Mouse (Mus musculus): Measurements from ENCODE around the gene Cenpa.

Gene Cenpa

DNA sequence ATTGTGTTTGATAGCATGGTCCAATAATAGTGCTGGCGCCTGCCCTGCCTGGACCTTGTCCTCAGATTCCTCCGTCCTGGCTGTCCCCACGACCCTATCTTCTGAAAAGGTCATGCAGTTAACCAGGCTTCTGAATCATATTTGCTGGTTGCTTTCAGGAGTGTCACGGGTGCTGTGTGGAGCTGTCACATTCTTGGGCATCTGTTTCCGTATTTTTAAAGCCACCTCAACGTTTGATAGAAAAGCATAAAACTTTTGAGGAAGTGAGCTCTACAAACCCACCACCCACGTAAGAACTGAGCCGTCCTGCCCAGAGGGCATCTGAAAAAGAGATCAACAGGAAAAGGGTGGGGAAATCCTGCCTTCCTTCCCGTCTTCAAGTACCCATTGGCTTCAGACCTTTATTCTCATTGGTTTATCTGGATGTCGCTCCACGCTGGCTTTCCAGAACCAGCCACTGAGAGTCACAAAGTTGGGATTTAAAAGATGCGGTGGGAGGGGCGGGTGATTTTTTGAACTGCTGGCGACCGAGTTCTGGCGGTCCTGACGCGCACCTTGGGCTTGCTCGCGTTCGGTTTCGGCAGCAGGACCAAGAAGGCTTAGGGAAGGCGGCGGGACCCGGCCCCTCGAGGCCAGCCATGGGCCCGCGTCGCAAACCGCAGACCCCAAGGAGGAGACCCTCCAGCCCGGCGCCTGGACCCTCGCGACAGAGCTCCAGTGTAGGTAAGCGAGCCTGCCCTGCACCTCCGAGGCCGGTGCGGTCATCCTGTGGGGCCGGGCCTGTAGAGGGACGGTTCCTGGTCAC lies at the start of gene Cenpa:
Cenpa (plus strand) TSS at position 387 of the 805 bp plus-strand sequence.
- DNase-seq: peak; percentile 65

DNA sequence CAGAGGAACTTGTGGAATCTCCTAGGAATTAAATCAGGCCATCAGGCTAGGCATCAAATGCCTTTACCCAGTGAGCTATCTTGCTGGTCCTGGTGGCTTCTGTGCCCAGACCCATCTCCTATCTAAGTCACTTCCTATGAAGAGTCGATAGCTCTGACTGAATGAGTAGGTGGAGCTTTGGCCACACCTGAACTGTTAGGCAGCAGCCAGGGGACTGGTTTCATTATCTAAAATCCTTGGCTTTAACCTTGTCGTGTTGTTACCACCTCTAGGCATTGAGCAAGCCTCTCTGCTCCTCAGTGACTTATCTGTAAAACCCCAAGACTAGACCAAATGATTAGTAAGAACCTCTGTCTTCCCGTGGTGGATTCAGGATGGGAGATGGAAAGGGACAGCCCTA lies 49.2 kb upstream of the Cenpa start:
- DNase-seq: no peak

DNA sequence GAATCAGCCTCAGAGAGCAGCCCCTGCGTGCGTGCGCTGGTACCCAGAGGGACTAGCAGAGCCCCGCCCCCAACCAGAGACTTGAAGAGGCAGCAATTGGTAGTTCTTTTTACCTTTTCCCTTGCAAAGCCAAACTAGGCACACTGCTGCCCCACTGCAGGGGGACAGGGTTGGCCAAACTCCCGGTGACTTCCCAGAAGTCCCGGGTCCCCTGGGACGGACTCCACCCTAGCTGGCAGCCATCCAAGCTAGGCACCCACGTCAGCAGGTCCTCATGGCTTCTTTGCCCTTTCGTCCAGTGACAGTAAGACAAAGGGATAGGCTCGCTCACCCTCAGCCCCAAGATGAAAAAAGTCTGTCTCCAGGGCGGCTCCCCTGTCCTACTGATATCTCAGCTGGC lies 48.7 kb upstream of the Cenpa start:
- DNase-seq: peak; percentile 16

DNA sequence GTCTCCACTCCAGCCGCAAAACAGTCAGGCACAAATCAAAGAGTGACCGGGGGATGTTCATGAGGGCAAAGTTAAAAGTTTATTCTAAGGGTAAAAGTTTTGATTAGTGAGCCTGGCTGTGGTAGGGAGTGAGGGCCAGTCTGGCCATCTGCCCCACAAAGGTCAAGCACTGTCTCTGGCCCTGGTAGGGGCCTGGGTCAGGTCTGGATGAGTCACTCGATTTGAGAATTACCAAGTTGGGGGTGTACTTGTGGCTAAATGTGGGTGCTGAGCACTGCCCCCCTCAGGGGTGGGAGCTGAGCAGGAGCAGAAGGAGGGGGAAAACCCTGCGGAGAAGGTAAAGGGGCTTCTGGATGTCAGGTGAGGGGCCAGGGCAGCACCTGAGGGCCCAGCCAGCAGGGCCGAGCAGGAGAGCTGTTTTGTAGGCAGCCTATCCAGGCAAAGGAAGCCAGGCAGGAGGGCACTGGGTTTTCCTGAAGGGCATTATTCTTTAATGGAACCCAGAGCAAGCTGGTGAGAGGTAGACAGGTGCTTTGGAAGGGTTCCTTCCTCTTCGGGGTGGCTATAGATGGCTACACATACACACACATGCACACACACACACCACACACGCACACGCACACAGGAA lies 48.1 kb upstream of the Cenpa start:
- no peak for DNase-seq

DNA sequence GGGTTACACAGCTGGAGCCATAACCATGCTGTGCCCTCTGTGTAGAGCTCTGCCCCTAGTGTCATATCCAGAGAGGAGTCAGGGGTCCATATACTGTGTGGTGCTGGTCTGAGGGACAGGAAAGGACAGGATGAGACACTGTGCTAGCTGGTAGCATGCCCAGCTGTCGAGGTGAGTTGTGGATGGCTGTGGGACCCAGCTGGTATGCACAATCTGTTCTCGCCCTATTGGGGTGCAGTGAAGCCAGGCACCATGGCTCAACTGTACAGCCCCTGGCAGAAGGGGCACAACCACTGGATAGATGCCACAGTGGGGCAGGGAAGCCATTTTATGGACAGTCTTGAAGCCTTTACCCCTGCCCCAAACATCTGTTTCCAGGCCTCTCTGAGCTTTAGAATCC lies 47.4 kb upstream of the Cenpa start:
- no peak for DNase-seq

DNA sequence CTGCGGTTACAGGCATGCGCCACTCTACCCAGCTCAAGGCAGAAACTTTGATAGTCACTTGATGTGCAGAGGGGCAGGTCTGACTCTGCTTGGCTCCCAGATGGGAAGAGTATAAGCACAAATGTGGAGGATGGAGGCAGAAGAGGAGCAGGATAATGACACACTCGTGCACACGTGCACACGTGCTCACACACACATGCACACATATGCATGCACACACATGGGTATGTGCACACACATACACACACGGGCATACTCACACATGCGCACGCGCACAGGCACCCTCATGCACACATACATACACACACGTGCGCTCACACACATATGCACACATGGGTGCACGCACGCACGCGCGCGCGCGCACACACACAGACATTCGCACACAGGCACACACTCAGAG lies 46.0 kb upstream of the Cenpa start:
- no peak for DNase-seq

DNA sequence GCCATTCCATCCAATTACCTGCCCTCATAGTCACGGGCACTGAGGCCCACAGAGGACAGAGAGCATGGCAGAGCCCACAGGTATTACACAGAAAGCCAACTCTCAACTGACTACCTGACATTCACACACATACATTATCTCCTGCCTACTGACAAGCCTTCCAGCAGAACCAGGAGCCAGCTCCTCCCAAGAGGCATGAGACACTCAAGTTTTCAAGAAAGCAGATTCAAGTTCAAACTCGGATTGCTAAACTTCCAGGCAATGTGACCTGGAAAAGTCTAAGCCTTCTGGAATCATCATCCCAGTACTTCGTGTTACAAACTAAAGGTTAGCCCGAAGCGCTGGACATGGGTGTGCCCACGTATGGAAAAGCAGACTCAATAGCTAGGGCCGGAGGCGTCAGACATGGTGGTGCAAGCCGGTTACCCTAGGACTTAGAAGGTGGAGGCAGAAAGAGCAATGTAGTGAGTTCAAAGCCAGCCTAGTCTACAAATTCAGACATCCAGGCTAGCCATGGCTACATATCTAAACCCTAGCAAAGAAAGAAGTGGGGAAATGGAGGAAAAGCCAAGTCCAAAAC lies 45.3 kb upstream of the Cenpa start:
- no peak for DNase-seq

DNA sequence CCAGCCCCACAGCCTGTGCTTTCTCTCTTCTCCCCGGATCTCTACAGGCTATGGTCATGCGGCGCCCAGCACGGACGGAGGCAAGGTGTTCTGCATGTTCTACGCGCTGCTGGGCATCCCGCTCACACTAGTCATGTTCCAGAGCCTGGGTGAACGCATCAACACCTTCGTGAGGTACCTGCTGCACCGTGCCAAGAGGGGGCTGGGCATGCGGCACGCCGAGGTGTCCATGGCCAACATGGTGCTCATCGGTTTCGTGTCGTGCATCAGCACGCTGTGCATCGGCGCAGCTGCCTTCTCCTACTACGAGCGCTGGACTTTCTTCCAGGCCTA lies 44.8 kb upstream of the Cenpa start:
- no peak for DNase-seq

DNA sequence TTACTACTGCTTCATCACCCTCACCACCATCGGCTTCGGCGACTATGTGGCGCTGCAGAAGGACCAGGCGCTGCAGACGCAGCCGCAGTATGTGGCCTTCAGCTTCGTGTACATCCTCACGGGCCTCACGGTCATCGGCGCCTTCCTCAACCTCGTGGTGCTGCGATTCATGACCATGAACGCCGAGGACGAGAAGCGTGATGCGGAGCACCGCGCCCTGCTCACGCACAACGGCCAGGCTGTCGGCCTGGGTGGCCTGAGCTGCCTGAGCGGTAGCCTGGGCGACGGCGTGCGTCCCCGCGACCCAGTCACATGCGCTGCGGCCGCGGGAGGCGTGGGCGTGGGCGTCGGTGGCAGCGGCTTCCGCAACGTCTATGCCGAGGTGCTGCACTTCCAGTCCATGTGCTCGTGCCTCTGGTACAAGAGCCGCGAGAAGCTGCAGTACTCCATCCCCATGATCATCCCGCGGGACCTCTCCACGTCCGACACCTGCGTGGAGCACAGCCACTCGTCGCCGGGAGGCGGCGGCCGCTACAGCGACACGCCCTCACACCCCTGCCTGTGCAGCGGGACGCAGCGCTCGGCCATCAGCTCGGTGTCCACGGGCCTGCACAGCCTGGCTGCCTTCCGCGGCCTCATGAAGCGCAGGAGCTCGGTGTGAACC lies 44.3 kb upstream of the Cenpa start:
- peak; percentile 36 for DNase-seq

DNA sequence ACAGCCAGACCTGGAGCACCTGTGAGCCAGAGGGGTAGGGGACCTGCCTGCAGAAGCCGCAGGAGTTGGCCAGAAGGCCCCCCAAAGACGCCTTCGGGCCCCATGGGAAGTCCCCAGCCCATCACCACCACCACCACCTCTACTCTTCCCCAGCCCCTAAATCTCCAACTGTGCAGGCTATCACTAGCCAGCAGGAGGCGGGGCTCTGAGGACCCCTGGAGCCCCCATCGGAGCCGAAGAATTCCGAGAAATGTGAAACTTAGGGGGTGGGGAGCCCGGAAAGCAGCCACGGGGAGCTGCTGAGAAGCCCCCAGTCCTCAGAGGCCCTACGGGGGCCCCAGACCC lies 43.8 kb upstream of the Cenpa start:
- DNase-seq: no peak

DNA sequence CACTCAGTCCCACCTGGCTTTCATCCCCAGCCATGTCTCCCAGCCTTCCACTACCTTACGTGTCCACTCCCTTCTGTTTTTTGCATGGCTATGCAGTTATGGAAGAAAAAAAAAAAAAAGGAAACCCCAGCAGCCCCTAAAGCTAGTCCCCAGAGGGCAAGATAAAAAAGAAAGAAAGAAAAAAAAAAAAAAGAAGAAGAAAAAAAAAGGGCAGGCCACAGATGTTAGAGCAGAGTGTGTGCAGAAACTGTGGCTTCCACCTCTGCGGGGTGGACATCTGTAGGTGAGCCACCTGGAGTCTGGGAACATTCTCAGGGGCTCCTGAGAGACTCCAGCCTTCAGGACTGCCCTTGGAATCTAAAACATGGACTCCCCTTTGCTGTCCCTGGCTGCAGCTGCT lies 43.2 kb upstream of the Cenpa start:
- DNase-seq: no peak

DNA sequence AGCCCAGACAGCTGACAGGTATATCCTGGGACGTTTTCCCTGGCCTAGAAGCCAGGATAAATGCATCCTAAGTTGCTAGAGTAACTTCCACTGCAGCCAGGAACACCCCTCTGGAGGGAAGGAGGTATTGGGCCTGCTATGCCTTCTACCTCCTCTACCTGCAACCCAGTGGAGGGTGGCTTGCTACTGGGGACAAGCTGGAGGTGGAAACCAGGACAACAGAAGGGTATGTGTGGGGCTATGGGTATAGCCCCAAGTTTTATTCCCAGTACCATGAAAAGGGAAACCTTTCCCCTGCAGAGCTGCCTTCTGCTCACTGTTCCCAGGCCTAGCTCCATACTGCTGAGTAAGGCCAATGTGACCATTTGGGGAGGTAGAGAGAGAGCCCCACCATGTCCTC lies 42.3 kb upstream of the Cenpa start:
- DNase-seq: no peak

DNA sequence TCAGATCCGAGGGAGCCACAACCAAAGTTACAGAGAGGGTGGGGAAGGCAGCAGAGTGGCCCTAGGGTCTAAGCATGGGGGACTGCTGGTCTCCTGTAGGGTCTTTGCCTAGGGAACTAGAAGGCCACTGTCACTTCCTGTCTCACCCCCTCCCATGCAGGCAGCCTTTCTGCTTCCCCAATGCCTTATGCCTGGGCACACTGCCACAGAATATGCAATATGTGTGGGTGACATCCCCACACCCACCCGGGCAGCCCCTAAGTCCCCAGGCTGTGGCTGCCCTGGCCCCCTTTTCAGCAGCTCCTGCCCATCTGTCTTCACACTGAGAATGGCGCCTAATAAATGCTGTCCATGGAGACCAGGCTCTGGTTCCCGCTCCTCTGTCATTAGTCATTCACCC lies 41.7 kb upstream of the Cenpa start:
- DNase-seq: no peak

DNA sequence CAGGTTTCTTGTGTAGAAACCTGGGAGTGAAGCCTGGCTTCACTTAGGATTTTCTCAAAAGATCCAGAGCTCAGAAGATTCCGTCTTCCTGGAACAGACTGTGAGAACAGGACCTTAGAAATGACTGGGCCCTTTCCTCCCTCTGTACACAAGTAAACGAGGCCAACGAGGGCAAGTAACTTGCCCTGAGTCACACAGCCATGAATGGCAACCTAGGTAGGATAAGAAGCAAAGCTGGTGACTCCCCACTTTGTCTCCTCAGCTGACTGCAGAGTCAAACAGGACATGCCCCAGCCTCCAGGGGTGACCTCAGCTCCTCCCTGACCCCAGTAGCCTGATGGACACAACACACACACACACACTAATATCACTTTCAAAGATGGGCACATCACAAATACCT lies 41.2 kb upstream of the Cenpa start:
- DNase-seq: no peak

DNA sequence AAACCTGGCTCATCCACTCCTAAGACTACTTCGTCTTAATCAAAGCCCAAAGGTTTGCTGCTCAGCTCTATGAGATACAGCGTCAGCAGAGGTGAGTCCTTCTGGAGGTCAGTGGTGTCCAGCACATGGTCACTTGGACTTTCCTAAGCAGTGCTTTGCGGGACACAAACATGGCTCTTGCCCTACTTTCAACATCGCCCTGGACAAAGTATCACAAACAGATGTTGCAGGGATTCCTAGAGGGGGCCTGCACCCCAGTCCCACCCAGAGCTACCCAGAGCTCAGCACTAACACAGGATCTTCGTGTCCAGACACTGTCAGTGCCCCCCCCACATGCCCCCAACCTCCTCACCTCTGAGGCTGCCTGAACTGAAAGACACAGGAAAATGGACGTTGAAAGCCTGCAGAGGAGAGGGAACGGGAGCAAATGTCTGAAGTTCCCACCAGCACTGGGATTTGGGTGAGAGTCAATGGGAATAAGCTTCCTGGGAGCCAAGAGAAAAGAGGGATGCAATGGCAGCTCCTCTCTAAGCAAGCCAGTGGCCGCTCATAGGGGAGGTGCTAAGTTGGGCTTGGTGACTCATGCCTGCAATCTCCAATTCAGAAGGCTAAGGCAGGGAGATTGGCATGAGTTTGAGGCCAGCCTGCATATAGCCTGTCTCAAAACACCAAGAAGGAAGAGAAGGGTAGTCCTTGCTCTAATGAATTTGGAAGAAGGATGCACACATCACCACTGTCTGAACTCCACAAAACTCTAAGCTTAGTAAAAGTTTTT lies 40.1 kb upstream of the Cenpa start:
- DNase-seq: no peak

DNA sequence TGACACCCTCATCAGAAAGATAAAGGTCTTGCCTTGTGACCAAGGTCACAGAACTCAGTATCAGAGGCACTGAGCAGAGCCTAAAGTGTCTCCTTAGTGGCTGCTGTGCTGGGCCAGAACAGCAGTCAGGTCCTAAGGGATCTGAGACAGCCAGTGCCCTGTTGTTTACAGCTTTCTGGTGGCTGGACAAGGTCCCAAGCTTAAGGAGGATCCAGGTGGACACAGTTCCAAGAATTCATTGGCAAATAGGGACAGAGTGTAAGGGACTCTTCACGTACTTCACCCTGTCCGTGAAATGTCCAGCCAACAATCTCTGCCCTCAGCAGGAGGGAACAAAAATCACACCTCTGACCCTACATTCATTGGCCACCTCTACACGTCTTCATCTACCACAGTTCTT lies 38.1 kb upstream of the Cenpa start:
- no peak for DNase-seq

DNA sequence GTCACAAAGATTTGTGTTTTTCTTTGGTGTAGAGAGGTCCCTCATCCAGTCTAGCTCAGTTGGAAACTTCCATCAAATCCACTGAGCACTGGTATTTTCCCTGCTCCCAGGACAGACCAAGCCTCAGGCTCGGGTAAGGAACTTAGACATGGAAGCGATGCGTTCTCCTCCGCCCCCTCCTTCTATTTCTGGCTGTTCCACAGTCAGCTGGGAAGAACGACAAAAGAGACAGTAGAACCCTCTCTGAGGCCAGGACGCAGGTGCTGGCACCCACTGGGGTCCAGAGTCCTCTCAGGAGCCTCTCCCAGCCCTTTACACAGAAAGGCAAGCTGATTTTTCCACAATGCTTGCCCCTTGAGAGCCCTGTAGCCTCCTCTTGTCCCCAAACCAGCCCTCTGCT lies 36.2 kb upstream of the Cenpa start:
- no peak for DNase-seq

DNA sequence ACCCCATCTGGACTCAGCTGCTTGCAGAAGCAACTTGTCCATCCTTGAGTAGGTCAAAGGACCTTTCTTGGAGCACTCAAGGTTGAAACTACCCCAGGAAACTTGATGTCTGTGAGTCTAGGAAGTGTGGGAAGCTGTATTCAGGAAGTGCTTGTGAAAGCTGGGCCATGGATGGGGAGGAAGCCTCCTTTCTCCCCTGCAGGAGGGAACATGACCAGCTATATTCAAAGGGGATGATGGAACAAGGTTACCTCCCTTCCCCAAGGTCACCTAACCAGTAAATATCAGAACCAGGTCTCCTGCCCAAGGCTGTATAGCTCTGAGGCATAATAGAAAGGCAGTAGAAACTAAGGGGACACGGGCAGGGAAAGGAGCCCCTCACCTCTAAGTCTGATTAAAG lies 34.4 kb upstream of the Cenpa start:
- no peak for DNase-seq

DNA sequence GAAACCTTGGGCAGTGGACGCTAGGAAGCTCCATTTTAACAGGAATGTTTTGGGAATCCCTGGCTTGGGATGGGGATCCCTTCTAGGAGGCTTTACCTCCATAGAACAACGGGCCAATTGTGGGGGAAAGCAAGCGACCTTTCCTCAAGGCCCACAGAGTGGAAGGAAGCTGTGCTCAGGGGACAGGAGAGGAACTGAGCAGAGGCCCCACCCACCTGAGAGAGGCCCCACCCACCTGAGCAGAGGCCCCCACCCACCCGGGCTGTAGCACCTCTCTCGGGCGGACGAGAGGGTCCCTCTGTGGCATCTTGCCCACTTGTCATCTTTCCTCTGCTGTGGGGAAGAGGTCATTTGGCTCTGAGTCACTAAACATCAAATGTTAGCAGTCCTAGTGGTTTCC lies 29.6 kb upstream of the Cenpa start:
- DNase-seq: no peak

DNA sequence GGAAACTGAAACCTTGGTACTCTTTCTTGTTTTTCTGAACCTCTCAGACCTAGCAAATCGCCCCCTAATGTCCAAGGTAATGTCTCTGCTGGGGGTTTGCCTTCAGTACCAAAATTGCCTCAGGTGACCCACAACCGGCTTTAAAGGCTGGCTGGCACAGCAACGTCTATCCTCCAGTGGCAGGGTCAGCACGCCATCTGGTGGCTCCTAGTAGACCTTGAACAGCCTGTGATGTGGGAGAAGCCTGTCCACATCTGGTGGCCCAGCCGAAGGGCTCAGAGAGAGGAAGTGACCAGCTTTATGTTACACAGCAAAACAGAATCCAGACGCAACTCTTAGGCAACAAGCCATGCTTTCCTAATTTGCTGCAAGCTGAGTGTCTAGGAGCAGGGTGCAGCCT lies 28.5 kb upstream of the Cenpa start:
- peak; percentile 76 for DNase-seq

DNA sequence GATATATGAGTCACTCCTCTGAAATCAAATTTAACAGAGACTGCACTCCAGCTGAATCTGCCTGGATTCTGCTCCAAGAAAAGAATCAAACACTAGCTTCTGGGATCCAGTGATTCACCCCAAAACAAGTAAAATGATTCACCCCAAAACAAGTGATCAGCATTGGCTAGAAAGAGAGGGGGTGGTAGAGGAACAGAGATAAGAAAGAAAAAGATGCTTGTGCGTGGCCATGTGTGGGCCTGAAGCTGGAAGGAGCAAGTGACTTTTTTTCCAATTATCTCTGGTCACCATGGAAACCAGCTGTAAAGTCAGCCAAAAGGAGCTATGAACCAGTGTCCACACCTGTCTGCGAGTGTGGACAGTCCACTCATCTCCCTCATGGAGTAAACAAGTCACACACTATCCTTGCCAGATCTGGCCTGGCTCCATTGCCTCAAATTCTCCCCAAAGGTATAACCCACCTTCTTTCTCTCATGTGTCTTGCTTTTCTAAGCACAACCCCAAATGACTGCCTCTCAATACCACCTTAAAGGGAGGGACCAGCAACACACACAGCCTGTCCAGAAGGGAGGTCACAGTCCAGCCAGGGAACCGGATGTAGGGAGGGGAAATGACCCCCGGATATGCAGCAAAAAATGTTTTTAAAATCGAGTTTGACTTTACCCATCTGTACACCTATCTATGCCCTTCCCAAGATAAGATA lies 22.9 kb upstream of the Cenpa start:
- DNase-seq: no peak

DNA sequence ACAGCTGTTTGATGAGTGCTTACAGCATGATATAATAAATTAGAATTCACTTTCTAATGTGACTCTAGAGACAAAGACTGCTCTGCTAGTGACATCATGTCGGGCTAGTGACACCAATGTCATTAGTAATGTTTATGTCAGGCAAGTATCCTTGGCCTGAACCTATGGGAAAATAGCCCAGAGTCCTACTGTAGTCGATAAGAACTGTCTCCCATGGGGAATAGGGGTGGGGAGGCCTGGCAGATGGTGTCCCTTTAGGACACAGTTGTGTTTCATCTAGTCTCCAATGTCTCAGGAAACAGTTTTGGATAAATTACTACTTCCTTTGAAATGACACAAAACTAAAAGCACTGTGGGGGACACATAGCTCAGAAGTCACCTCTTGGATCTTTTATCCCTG lies 20.5 kb upstream of the Cenpa start:
- DNase-seq: no peak

DNA sequence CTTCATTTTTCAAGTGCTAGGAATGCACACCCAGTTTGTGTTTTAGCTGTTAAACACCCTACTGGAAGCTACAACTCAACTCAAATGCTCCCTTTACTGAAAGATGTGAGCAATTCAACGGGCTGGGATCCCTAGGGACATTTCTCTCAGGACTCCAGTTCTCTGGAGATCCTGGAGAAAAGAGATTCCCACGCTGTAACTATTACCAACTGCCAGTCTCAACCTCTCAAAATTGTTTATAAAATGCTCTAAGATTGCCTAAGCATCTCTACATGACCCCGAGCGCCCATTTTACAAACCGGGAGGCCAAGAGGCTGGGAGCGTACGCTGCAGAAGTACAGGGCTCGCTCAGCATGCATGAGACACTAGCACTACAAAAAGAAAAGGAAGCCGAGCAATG lies 19.2 kb upstream of the Cenpa start:
- DNase-seq: no peak
